Mouse (Mus musculus) E14TG2a.4 (cell line): ENCODE measurements around the gene Msantd1.

Experiments used
- CTCF ChIP-seq: conservative IDR thresholded peaks from 2 replicates; pipeline ENCODE4 v1.5.1; 2014; ENCODE audit warnings: low read length
- POU5F1 ChIP-seq: IDR thresholded peaks from 2 replicates; pipeline ENCODE4 v1.6.1; 2014; ENCODE audit warnings: low read length, borderline replicate concordance

DNA sequence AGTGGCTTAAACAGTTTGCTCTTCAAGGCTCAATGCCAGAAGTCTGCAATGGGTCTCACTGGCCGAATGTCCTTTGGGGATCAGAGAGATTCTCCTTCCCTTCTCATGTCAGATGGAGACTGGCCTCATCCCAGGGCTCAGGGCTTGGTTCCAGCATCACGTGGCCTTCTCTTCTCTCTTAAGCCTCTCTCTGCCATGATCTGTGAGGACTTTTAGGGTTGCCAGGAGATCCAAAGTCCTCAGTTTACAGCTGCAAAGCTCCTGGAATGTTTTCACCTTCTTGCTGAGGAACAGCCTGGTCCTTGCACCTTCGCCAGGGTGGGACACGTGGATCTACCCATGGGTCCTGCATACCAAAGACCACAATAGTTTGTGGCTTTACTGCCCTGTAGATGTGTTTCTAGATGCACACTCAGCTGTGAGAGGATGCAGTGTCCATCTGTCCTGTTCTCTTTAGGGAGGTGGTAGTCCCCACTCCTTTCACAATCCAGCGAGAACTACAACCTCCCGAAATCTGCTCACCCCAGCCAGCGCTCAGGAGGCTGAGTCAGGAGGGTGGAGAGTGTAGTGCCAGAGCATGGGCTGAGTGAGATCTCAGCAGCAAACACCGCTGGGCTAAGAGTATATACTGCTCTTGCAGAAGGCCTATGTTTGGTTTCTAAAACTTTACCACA is 43.5 kb downstream of the Msantd1 start:
- TF ChIP-seq CTCF = no peak
- TF ChIP-seq POU5F1 = no peak
